Mouse (Mus musculus): ENCODE results near the gene Prr36. TPM values are rescaled to one million over a fixed set of nuclear protein-coding genes. Genes with fewer than 3 reads are reported as not detected.

The Prr36 gene
- polyA plus RNA-seq, 1 experiment: 0.47 TPM

- TF ChIP-seq CTCF (IDR thresholded peaks at IDR 0.05; ENCODE audit: borderline replicate concordance, control insufficient read depth, extremely low read depth, insufficient read depth, low read length, poor library complexity) (no peak), POLR2A (IDR thresholded peaks at IDR 0.05; ENCODE audit: control insufficient read depth, extremely low read depth, insufficient read depth, low read length, poor library complexity) (no peak)
- Histone ChIP-seq H3K4me3 (ENCODE audit: control insufficient read depth, insufficient read depth, low read length) (no peak overlapping the region), H3K27ac (ENCODE audit: control insufficient read depth, insufficient read depth, low read length) (no peak overlapping the region), H3K36me3 (ENCODE audit: control insufficient read depth, insufficient read depth, low read length) (no peaks in the 10 kb centered on the region), H3K27me3 (ENCODE audit: control insufficient read depth, insufficient read depth, low read length) (peaks cover 10% of the 10 kb centered on the region; the same call in 1 of the 2 replicates), H3K4me1 (replicated peaks; ENCODE audit: control insufficient read depth, insufficient read depth, low read length) (peaks cover 10% of the 10 kb centered on the region)
- DNase-seq: no peak
- 97% methylated on average over 3 of the region's 3 CpGs for WGBS
These were observed 2.4 kb upstream of the Prr36 start for GRCm38 (mm10) chr8:4219617-4220016.

GRCm38 (mm10) chr8:4216296-4216695, 963 bp downstream of the Prr36 start:
- H3K4me3 ChIP-seq (ENCODE audit: control insufficient read depth, insufficient read depth, low read length): no peak overlapping the region
- 48% methylated on average over 18 of the region's 18 CpGs for WGBS
- peaks cover 10% of the 10 kb centered on the region; the same call in 1 of the 2 replicates for H3K27me3 ChIP-seq (ENCODE audit: control insufficient read depth, insufficient read depth, low read length)
- H3K36me3 ChIP-seq (ENCODE audit: control insufficient read depth, insufficient read depth, low read length): no peaks in the 10 kb centered on the region
- DNase-seq: no peak
- TF ChIP-seq CTCF (IDR thresholded peaks at IDR 0.05; ENCODE audit: borderline replicate concordance, control insufficient read depth, extremely low read depth, insufficient read depth, low read length, poor library complexity) (no peak), POLR2A (IDR thresholded peaks at IDR 0.05; ENCODE audit: control insufficient read depth, extremely low read depth, insufficient read depth, low read length, poor library complexity) (no peak)
- H3K27ac ChIP-seq (ENCODE audit: control insufficient read depth, insufficient read depth, low read length): no peak overlapping the region
- H3K4me1 ChIP-seq (replicated peaks; ENCODE audit: control insufficient read depth, insufficient read depth, low read length): peaks cover 31% of the 10 kb centered on the region

- Histone ChIP-seq H3K4me3 (ENCODE audit: control insufficient read depth, insufficient read depth, low read length) (peak overlapping the region; percentile 43), H3K4me1 (replicated peaks; ENCODE audit: control insufficient read depth, insufficient read depth, low read length) (peaks cover 31% of the 10 kb centered on the region), H3K27me3 (ENCODE audit: control insufficient read depth, insufficient read depth, low read length) (peaks cover 10% of the 10 kb centered on the region; the same call in 1 of the 2 replicates), H3K27ac (ENCODE audit: control insufficient read depth, insufficient read depth, low read length) (no peak overlapping the region), H3K36me3 (ENCODE audit: control insufficient read depth, insufficient read depth, low read length) (no peaks in the 10 kb centered on the region)
- TF ChIP-seq POLR2A (IDR thresholded peaks at IDR 0.05; ENCODE audit: control insufficient read depth, extremely low read depth, insufficient read depth, low read length, poor library complexity) (no peak), CTCF (IDR thresholded peaks at IDR 0.05; ENCODE audit: borderline replicate concordance, control insufficient read depth, extremely low read depth, insufficient read depth, low read length, poor library complexity) (no peak)
- peak; percentile 61 for DNase-seq
- WGBS: 2% methylated on average over 33 of the region's 33 CpGs
These were observed 3.0 kb downstream of the Prr36 start for GRCm38 (mm10) chr8:4214006-4214980.

- no peaks in the 10 kb centered on the region for H3K36me3 ChIP-seq (ENCODE audit: control insufficient read depth, insufficient read depth, low read length)
- H3K27ac ChIP-seq (ENCODE audit: control insufficient read depth, insufficient read depth, low read length): no peak overlapping the region
- H3K27me3 ChIP-seq (ENCODE audit: control insufficient read depth, insufficient read depth, low read length): peaks cover 10% of the 10 kb centered on the region; the same call in 1 of the 2 replicates
- DNase-seq: peak; percentile 68
- 2% methylated on average over 18 of the region's 18 CpGs for WGBS
- peaks cover 31% of the 10 kb centered on the region for H3K4me1 ChIP-seq (replicated peaks; ENCODE audit: control insufficient read depth, insufficient read depth, low read length)
- H3K4me3 ChIP-seq (ENCODE audit: control insufficient read depth, insufficient read depth, low read length): peak overlapping the region; percentile 43
- TF ChIP-seq CTCF (IDR thresholded peaks at IDR 0.05; ENCODE audit: borderline replicate concordance, control insufficient read depth, extremely low read depth, insufficient read depth, low read length, poor library complexity) (no peak), POLR2A (IDR thresholded peaks at IDR 0.05; ENCODE audit: control insufficient read depth, extremely low read depth, insufficient read depth, low read length, poor library complexity) (no peak)
These were observed 3.9 kb downstream of the Prr36 start for GRCm38 (mm10) chr8:4213210-4214005.

- DNase-seq: no peak
- H3K4me1 ChIP-seq (replicated peaks; ENCODE audit: control insufficient read depth, insufficient read depth, low read length): peaks cover 31% of the 10 kb centered on the region
- peaks cover 10% of the 10 kb centered on the region; the same call in 1 of the 2 replicates for H3K27me3 ChIP-seq (ENCODE audit: control insufficient read depth, insufficient read depth, low read length)
- WGBS: under 1% methylated on average over 24 of the region's 25 CpGs
- H3K36me3 ChIP-seq (ENCODE audit: control insufficient read depth, insufficient read depth, low read length): no peaks in the 10 kb centered on the region
- peak overlapping the region; percentile 43 for H3K4me3 ChIP-seq (ENCODE audit: control insufficient read depth, insufficient read depth, low read length)
- H3K27ac ChIP-seq (ENCODE audit: control insufficient read depth, insufficient read depth, low read length): no peak overlapping the region
- no peak for TF ChIP-seq CTCF (IDR thresholded peaks at IDR 0.05; ENCODE audit: borderline replicate concordance, control insufficient read depth, extremely low read depth, insufficient read depth, low read length, poor library complexity)
- TF ChIP-seq POLR2A (IDR thresholded peaks at IDR 0.05; ENCODE audit: control insufficient read depth, extremely low read depth, insufficient read depth, low read length, poor library complexity): no peak
These were observed 4.5 kb downstream of the Prr36 start for GRCm38 (mm10) chr8:4212809-4213209.

GRCm38 (mm10) chr8:4211097-4211496, 6.2 kb downstream of the Prr36 start:
- 86% methylated on average over 6 of the region's 6 CpGs for WGBS
- DNase-seq: no peak
- peaks cover 4% of the 10 kb centered on the region; the same call in 1 of the 2 replicates for H3K27me3 ChIP-seq (ENCODE audit: control insufficient read depth, insufficient read depth, low read length)

More at GRCm38 (mm10) chr8:4211097-4211496, 6.2 kb downstream of the Prr36 start:
- H3K4me3 ChIP-seq (ENCODE audit: control insufficient read depth, insufficient read depth, low read length): no peak overlapping the region
- TF ChIP-seq POLR2A (IDR thresholded peaks at IDR 0.05; ENCODE audit: control insufficient read depth, extremely low read depth, insufficient read depth, low read length, poor library complexity) (no peak), CTCF (IDR thresholded peaks at IDR 0.05; ENCODE audit: borderline replicate concordance, control insufficient read depth, extremely low read depth, insufficient read depth, low read length, poor library complexity) (no peak)
- H3K36me3 ChIP-seq (ENCODE audit: control insufficient read depth, insufficient read depth, low read length): no peaks in the 10 kb centered on the region
- H3K4me1 ChIP-seq (replicated peaks; ENCODE audit: control insufficient read depth, insufficient read depth, low read length): peaks cover 25% of the 10 kb centered on the region
- no peak overlapping the region for H3K27ac ChIP-seq (ENCODE audit: control insufficient read depth, insufficient read depth, low read length)
